Mouse (Mus musculus) cerebellum, adult 2 months (tissue): Measurements from ENCODE around the gene Fermt3.

Source experiments
- CTCF ChIP-seq: fragments of 200-500 bp; IDR thresholded peaks from 2 replicates; pipeline ENCODE4 v1.5.1; 2011; ENCODE audit warnings: low read depth, mild to moderate bottlenecking, control low read depth, low read length, moderate library complexity, borderline replicate concordance; ENCODE audit not compliant: insufficient read depth
- POLR2A ChIP-seq: fragments of 200-500 bp; IDR thresholded peaks from 2 replicates; pipeline ENCODE4 v1.6.1; 2011; ENCODE audit warnings: low read length, control low read depth, borderline replicate concordance; ENCODE audit not compliant: insufficient read depth

DNA sequence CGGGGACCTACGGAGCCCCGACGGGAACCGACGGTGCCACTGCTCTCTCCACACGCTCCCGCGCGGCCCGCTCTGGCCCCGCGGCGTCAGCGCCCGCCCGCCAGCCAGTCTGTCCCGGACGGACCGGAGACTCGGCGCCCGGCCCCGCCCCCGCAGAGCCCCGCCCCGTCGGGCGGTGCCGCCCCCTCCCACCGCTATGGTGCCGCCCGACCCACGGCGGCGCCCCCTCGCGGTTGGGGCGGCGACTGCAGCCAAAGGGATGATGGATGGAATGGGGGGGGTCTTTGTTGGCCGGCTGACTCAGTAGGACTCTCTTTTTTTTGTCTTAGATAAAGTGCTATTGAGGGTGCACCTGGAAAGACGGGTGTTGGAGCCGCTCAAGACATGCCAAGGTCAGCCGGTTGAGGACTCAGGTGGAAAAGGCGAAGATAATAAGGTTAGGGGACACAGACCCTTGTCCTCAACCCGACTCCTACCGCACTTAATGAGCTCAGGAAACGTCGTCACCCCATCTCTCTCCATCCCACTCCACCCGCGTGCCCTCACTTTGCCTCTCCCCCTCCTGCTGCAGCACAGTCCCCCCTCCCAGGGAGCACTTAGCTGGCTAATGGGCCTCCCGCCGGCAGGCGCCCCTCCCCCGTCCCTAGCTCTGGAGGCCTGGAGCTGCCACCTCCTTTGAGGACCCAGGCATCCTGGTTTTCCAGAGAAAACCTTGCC, 49.4 kb downstream of the Fermt3 start:
- TF ChIP-seq CTCF (peak; percentile 17; the same call in 1 of the 2 replicates), POLR2A (no peak)
